Mouse (Mus musculus): Measurements from ENCODE around the gene Nr3c2. TPM values are rescaled to one million over a fixed set of nuclear protein-coding genes. Genes with fewer than 3 reads are reported as not detected.

Nr3c2 gene
- polyA plus RNA-seq, 1 experiment from 2014 or later, result 3.6 TPM

GRCm38 (mm10) chr8:76901430-76902204 is 2.4 kb downstream of the Nr3c2 start:
- Histone ChIP-seq H3K36me3 (ENCODE audit: control insufficient read depth, insufficient read depth, low read length) (no peaks in the 10 kb centered on the region), H3K27ac (ENCODE audit: low read length) (no peak overlapping the region), H3K4me3 (ENCODE audit: low read length) (peak overlapping the region; percentile 73), H3K4me1 (replicated peaks; ENCODE audit: control insufficient read depth, insufficient read depth, low read length) (peaks cover 15% of the 10 kb centered on the region), H3K9me3 (ENCODE audit: control insufficient read depth, low read length) (no peaks in the 10 kb centered on the region), H3K27me3 (ENCODE audit: control insufficient read depth, insufficient read depth, low read depth, low read length) (peaks cover 34% of the 10 kb centered on the region), H3K9ac (ENCODE audit: low read length) (peak overlapping the region; percentile 70), H3K4me2 (ENCODE audit: low read depth, low read length) (peak overlapping the region; percentile 100)
- peak; percentile 97 for ATAC-seq (ENCODE audit: low read depth)
- WGBS, result under 1% methylated on average over 41 of the region's 41 CpGs

GRCm38 (mm10) chr8:76902205-76903078 is 3.2 kb downstream of the Nr3c2 start:
- Histone ChIP-seq H3K27ac (ENCODE audit: low read length) (peak overlapping the region; percentile 16; the same call in 1 of the 2 replicates), H3K4me1 (replicated peaks; ENCODE audit: control insufficient read depth, insufficient read depth, low read length) (peaks cover 15% of the 10 kb centered on the region), H3K4me3 (ENCODE audit: low read length) (peak overlapping the region; percentile 73), H3K36me3 (ENCODE audit: control insufficient read depth, insufficient read depth, low read length) (no peaks in the 10 kb centered on the region), H3K9ac (ENCODE audit: low read length) (peak overlapping the region; percentile 70), H3K27me3 (ENCODE audit: control insufficient read depth, insufficient read depth, low read depth, low read length) (peaks cover 29% of the 10 kb centered on the region), H3K9me3 (ENCODE audit: control insufficient read depth, low read length) (no peaks in the 10 kb centered on the region), H3K4me2 (ENCODE audit: low read depth, low read length) (peak overlapping the region; percentile 100)
- under 1% methylated on average over 31 of the region's 35 CpGs for WGBS
- no peak; the same call in 1 of the 2 replicates for ATAC-seq (ENCODE audit: low read depth)

GRCm38 (mm10) chr8:76911206-76911605 is 12.0 kb downstream of the Nr3c2 start:
- H3K4me3 ChIP-seq (ENCODE audit: low read length), result no peak overlapping the region
- H3K4me2 ChIP-seq (ENCODE audit: low read depth, low read length), result no peak overlapping the region
- no peak overlapping the region for H3K9ac ChIP-seq (ENCODE audit: low read length)
- no peak overlapping the region for H3K27ac ChIP-seq (ENCODE audit: low read length)
- ATAC-seq (ENCODE audit: low read depth), result no peak
- H3K9me3 ChIP-seq (ENCODE audit: control insufficient read depth, low read length), result no peaks in the 10 kb centered on the region
- H3K4me1 ChIP-seq (replicated peaks; ENCODE audit: control insufficient read depth, insufficient read depth, low read length), result no peaks in the 10 kb centered on the region
- no peaks in the 10 kb centered on the region for H3K27me3 ChIP-seq (ENCODE audit: control insufficient read depth, insufficient read depth, low read depth, low read length)
- no peaks in the 10 kb centered on the region for H3K36me3 ChIP-seq (ENCODE audit: control insufficient read depth, insufficient read depth, low read length)

GRCm38 (mm10) chr8:76912678-76913077 is 13.4 kb downstream of the Nr3c2 start:
- WGBS, result 60% methylated on average over 3 of the region's 3 CpGs
- no peak for ATAC-seq (ENCODE audit: low read depth)
- Histone ChIP-seq H3K4me3 (ENCODE audit: low read length) (no peak overlapping the region), H3K27me3 (ENCODE audit: control insufficient read depth, insufficient read depth, low read depth, low read length) (no peaks in the 10 kb centered on the region), H3K9ac (ENCODE audit: low read length) (no peak overlapping the region), H3K27ac (ENCODE audit: low read length) (no peak overlapping the region), H3K9me3 (ENCODE audit: control insufficient read depth, low read length) (no peaks in the 10 kb centered on the region), H3K4me2 (ENCODE audit: low read depth, low read length) (no peak overlapping the region), H3K36me3 (ENCODE audit: control insufficient read depth, insufficient read depth, low read length) (no peaks in the 10 kb centered on the region), H3K4me1 (replicated peaks; ENCODE audit: control insufficient read depth, insufficient read depth, low read length) (no peaks in the 10 kb centered on the region)

GRCm38 (mm10) chr8:76913207-76913606 is 14.0 kb downstream of the Nr3c2 start:
- H3K9ac ChIP-seq (ENCODE audit: low read length), result no peak overlapping the region
- H3K4me3 ChIP-seq (ENCODE audit: low read length), result no peak overlapping the region
- no peak for ATAC-seq (ENCODE audit: low read depth)
- no peak overlapping the region for H3K4me2 ChIP-seq (ENCODE audit: low read depth, low read length)
- H3K27ac ChIP-seq (ENCODE audit: low read length), result no peak overlapping the region
- WGBS, result 59% methylated on average over 4 of the region's 4 CpGs
- no peaks in the 10 kb centered on the region for H3K27me3 ChIP-seq (ENCODE audit: control insufficient read depth, insufficient read depth, low read depth, low read length)
- H3K36me3 ChIP-seq (ENCODE audit: control insufficient read depth, insufficient read depth, low read length), result no peaks in the 10 kb centered on the region
- no peaks in the 10 kb centered on the region for H3K4me1 ChIP-seq (replicated peaks; ENCODE audit: control insufficient read depth, insufficient read depth, low read length)
- H3K9me3 ChIP-seq (ENCODE audit: control insufficient read depth, low read length), result no peaks in the 10 kb centered on the region

GRCm38 (mm10) chr8:76915260-76915659 is 16.0 kb downstream of the Nr3c2 start:
- H3K9ac ChIP-seq (ENCODE audit: low read length), result no peak overlapping the region
- ATAC-seq (ENCODE audit: low read depth), result no peak
- 81% methylated on average over 2 of the region's 2 CpGs for WGBS
- H3K27me3 ChIP-seq (ENCODE audit: control insufficient read depth, insufficient read depth, low read depth, low read length), result no peaks in the 10 kb centered on the region
- no peaks in the 10 kb centered on the region for H3K36me3 ChIP-seq (ENCODE audit: control insufficient read depth, insufficient read depth, low read length)
- no peaks in the 10 kb centered on the region for H3K9me3 ChIP-seq (ENCODE audit: control insufficient read depth, low read length)
- no peak overlapping the region for H3K4me2 ChIP-seq (ENCODE audit: low read depth, low read length)
- no peak overlapping the region for H3K27ac ChIP-seq (ENCODE audit: low read length)
- H3K4me1 ChIP-seq (replicated peaks; ENCODE audit: control insufficient read depth, insufficient read depth, low read length), result no peaks in the 10 kb centered on the region
- H3K4me3 ChIP-seq (ENCODE audit: low read length), result no peak overlapping the region

- Histone ChIP-seq H3K4me2 (ENCODE audit: low read depth, low read length) (no peak overlapping the region), H3K4me3 (ENCODE audit: low read length) (no peak overlapping the region), H3K36me3 (ENCODE audit: control insufficient read depth, insufficient read depth, low read length) (no peaks in the 10 kb centered on the region), H3K9ac (ENCODE audit: low read length) (no peak overlapping the region), H3K9me3 (ENCODE audit: control insufficient read depth, low read length) (no peaks in the 10 kb centered on the region), H3K27ac (ENCODE audit: low read length) (no peak overlapping the region), H3K4me1 (replicated peaks; ENCODE audit: control insufficient read depth, insufficient read depth, low read length) (no peaks in the 10 kb centered on the region), H3K27me3 (ENCODE audit: control insufficient read depth, insufficient read depth, low read depth, low read length) (no peaks in the 10 kb centered on the region)
- 62% methylated on average over 2 of the region's 2 CpGs for WGBS
- ATAC-seq (ENCODE audit: low read depth), result no peak
Measured at GRCm38 (mm10) chr8:76919546-76919945, 20.3 kb downstream of the Nr3c2 start.

- Histone ChIP-seq H3K36me3 (ENCODE audit: control insufficient read depth, insufficient read depth, low read length) (no peaks in the 10 kb centered on the region), H3K27ac (ENCODE audit: low read length) (no peak overlapping the region), H3K4me1 (replicated peaks; ENCODE audit: control insufficient read depth, insufficient read depth, low read length) (no peaks in the 10 kb centered on the region), H3K4me3 (ENCODE audit: low read length) (no peak overlapping the region), H3K9ac (ENCODE audit: low read length) (no peak overlapping the region), H3K27me3 (ENCODE audit: control insufficient read depth, insufficient read depth, low read depth, low read length) (no peaks in the 10 kb centered on the region), H3K9me3 (ENCODE audit: control insufficient read depth, low read length) (no peaks in the 10 kb centered on the region), H3K4me2 (ENCODE audit: low read depth, low read length) (no peak overlapping the region)
- WGBS, result 76% methylated on average over 4 of the region's 4 CpGs
- ATAC-seq (ENCODE audit: low read depth), result no peak
Measured at GRCm38 (mm10) chr8:76924150-76924549, 24.9 kb downstream of the Nr3c2 start.

- no peaks in the 10 kb centered on the region for H3K4me1 ChIP-seq (replicated peaks; ENCODE audit: control insufficient read depth, insufficient read depth, low read length)
- H3K27me3 ChIP-seq (ENCODE audit: control insufficient read depth, insufficient read depth, low read depth, low read length), result no peaks in the 10 kb centered on the region
- no peak overlapping the region for H3K9ac ChIP-seq (ENCODE audit: low read length)
- H3K9me3 ChIP-seq (ENCODE audit: control insufficient read depth, low read length), result no peaks in the 10 kb centered on the region
- H3K4me3 ChIP-seq (ENCODE audit: low read length), result no peak overlapping the region
- no peak for ATAC-seq (ENCODE audit: low read depth)
- no peak overlapping the region for H3K4me2 ChIP-seq (ENCODE audit: low read depth, low read length)
- no peak overlapping the region for H3K27ac ChIP-seq (ENCODE audit: low read length)
- WGBS, result 89% methylated on average over 1 of the region's 1 CpGs
- H3K36me3 ChIP-seq (ENCODE audit: control insufficient read depth, insufficient read depth, low read length), result no peaks in the 10 kb centered on the region
Measured at GRCm38 (mm10) chr8:76928326-76928725, 29.1 kb downstream of the Nr3c2 start.
